Mouse (Mus musculus) CH12.LX (cell line): Measurements from ENCODE around the gene Slc4a4. TPM values are rescaled to one million over a fixed set of nuclear protein-coding genes. Genes with fewer than 3 reads are reported as not detected.

Experiments used
- DNase-seq: peaks from one replicate; pipeline ENCODE4 v3.0.0-alpha.2; 2013; ENCODE audit errors: extremely low read depth
- H3K27ac ChIP-seq: 2 replicates; pipeline ENCODE4 v1.5.1; 2012; ENCODE audit warnings: low read depth, mild to moderate bottlenecking, control low read depth, moderate library complexity; ENCODE audit not compliant: insufficient read depth
- H3K27me3 ChIP-seq: replicated peaks from 2 replicates; pipeline ENCODE3; 2012; ENCODE audit warnings: inconsistent platforms
- H3K36me3 ChIP-seq, 2 experiments: replicated peaks in 1 of 2; 2 replicates each; pipeline versions ENCODE3 to v1.6.1; 2012; ENCODE audit warnings: inconsistent platforms in 1 of 2, low read length in 1 of 2, mild to moderate bottlenecking in 1 of 2, mixed read lengths in 1 of 2, moderate library complexity in 1 of 2; ENCODE audit not compliant: control insufficient read depth in 1 of 2, insufficient read depth in 1 of 2
- H3K4me1 ChIP-seq, 2 experiments: 2 replicates each; pipeline ENCODE4 v1.6.1; 2012; ENCODE audit warnings: inconsistent platforms in 1 of 2, moderate library complexity in 1 of 2; ENCODE audit not compliant: insufficient read depth in 2 of 2, control insufficient read depth in 1 of 2
- H3K4me2 ChIP-seq: 2 replicates; pipeline ENCODE4 v1.6.1; 2012; ENCODE audit warnings: low read depth, mild to moderate bottlenecking, control low read depth; ENCODE audit not compliant: poor library complexity, insufficient read depth, severe bottlenecking
- H3K4me3 ChIP-seq, 3 experiments: fragments of 150-350 bp in 1 of 3; sonication (generic) in 1 of 3; replicated peaks in 1 of 3; 2 replicates each; pipeline versions ENCODE3 to v1.5.1; 2011 to 2012; ENCODE audit warnings: low read depth in 2 of 3, low read length in 2 of 3, mild to moderate bottlenecking in 2 of 3, moderate library complexity in 2 of 3, control low read depth in 1 of 3, improper control_type of control experiment in 1 of 3, inconsistent platforms in 1 of 3, mixed read lengths in 1 of 3; ENCODE audit not compliant: poor library complexity in 1 of 3
- H3K79me2 ChIP-seq: replicated peaks from 2 replicates; pipeline ENCODE4 v1.6.1; 2012; ENCODE audit warnings: mild to moderate bottlenecking, moderate library complexity; ENCODE audit not compliant: control insufficient read depth, poor library complexity, insufficient read depth, severe bottlenecking; ENCODE audit errors: extremely low read depth
- H3K9ac ChIP-seq: 2 replicates; pipeline ENCODE4 v1.6.1; 2012; ENCODE audit warnings: low read depth, mild to moderate bottlenecking, control low read depth, moderate library complexity; ENCODE audit not compliant: insufficient read depth
- H3K9me3 ChIP-seq: replicated peaks from 2 replicates; pipeline ENCODE3; 2012; ENCODE audit warnings: low read length, inconsistent platforms, mixed read lengths
- BHLHE40 ChIP-seq: IDR thresholded peaks from 2 replicates; pipeline ENCODE4 v1.6.1; 2011; ENCODE audit warnings: mild to moderate bottlenecking, low read depth, low read length, improper control_type of control experiment
- CTCF ChIP-seq, 2 experiments: IDR thresholded peaks in 1 of 2; conservative IDR thresholded peaks in 1 of 2; 2 replicates each; pipeline ENCODE4 v1.5.1; 2011 to 2012; ENCODE audit warnings: low read depth in 2 of 2, low read length in 2 of 2, improper control_type of control experiment in 1 of 2, inconsistent platforms in 1 of 2, mild to moderate bottlenecking in 1 of 2, moderate library complexity in 1 of 2
- E2F4 ChIP-seq: IDR thresholded peaks from 2 replicates; pipeline ENCODE4 v1.6.1; 2011; ENCODE audit warnings: low read depth, low read length, improper control_type of control experiment; ENCODE audit not compliant: insufficient replicate concordance
- EP300 ChIP-seq: IDR thresholded peaks from 2 replicates; pipeline ENCODE4 v1.6.1; 2011; ENCODE audit warnings: low read length, improper control_type of control experiment
- ETS1 ChIP-seq: conservative IDR thresholded peaks from 2 replicates; pipeline ENCODE4 v1.6.1; 2012; ENCODE audit warnings: low read depth, mild to moderate bottlenecking, inconsistent platforms, low read length, improper control_type of control experiment, moderate library complexity
- GABPA ChIP-seq: IDR thresholded peaks from 2 replicates; pipeline ENCODE4 v1.6.1; 2012; ENCODE audit warnings: low read depth, low read length, improper control_type of control experiment, inconsistent platforms; ENCODE audit not compliant: insufficient replicate concordance
- HCFC1 ChIP-seq: IDR thresholded peaks from 2 replicates; pipeline ENCODE4 v1.6.1; 2012; ENCODE audit warnings: low read depth, mild to moderate bottlenecking, inconsistent platforms, low read length, improper control_type of control experiment
- MAZ ChIP-seq: IDR thresholded peaks from 2 replicates; pipeline ENCODE4 v1.6.1; 2012; ENCODE audit warnings: low read depth, mild to moderate bottlenecking, inconsistent platforms, low read length, improper control_type of control experiment, moderate library complexity
- MXI1 ChIP-seq: IDR thresholded peaks from 2 replicates; pipeline ENCODE4 v1.6.1; 2011; ENCODE audit warnings: mild to moderate bottlenecking, low read depth, low read length, improper control_type of control experiment
- MYC ChIP-seq: IDR thresholded peaks from 2 replicates; pipeline ENCODE4 v1.6.1; 2011; ENCODE audit warnings: low read depth, mild to moderate bottlenecking, improper control_type of control experiment, low read length
- NELFE ChIP-seq: IDR thresholded peaks from 2 replicates; pipeline ENCODE4 v1.6.1; 2011; ENCODE audit warnings: low read depth, low read length, improper control_type of control experiment
- PAX5 ChIP-seq: IDR thresholded peaks from 2 replicates; pipeline ENCODE4 v1.6.1; 2012; ENCODE audit warnings: low read length, inconsistent platforms, mixed read lengths
- POLR2A ChIP-seq: IDR thresholded peaks from 2 replicates; pipeline ENCODE4 v1.6.1; 2011; ENCODE audit warnings: low read depth, mild to moderate bottlenecking, improper control_type of control experiment, low read length
- RAD21 ChIP-seq: IDR thresholded peaks from 2 replicates; pipeline ENCODE4 v1.6.1; 2011; ENCODE audit warnings: low read depth, mild to moderate bottlenecking, low read length, improper control_type of control experiment, moderate library complexity
- RCOR1 ChIP-seq: conservative IDR thresholded peaks from 2 replicates; pipeline ENCODE4 v1.6.1; 2012; ENCODE audit warnings: low read depth, mild to moderate bottlenecking, inconsistent platforms, low read length, improper control_type of control experiment
- SIN3A ChIP-seq: IDR thresholded peaks from 2 replicates; pipeline ENCODE4 v1.6.1; 2012; ENCODE audit warnings: low read length, improper control_type of control experiment, inconsistent platforms
- SMC3 ChIP-seq: IDR thresholded peaks from 2 replicates; pipeline ENCODE4 v1.6.1; 2011; ENCODE audit warnings: low read depth, low read length, improper control_type of control experiment
- TBP ChIP-seq: conservative IDR thresholded peaks from 2 replicates; pipeline ENCODE4 v1.6.1; 2011; ENCODE audit warnings: low read depth, low read length, improper control_type of control experiment
- TCF12 ChIP-seq: IDR thresholded peaks from 2 replicates; pipeline ENCODE4 v1.6.1; 2014; ENCODE audit warnings: low read depth, mild to moderate bottlenecking, inconsistent platforms, low read length, improper control_type of control experiment
- UBTF ChIP-seq: IDR thresholded peaks from 2 replicates; pipeline ENCODE4 v1.6.1; 2012; ENCODE audit warnings: low read depth, mild to moderate bottlenecking, inconsistent platforms, low read length, improper control_type of control experiment, moderate library complexity
- USF2 ChIP-seq: conservative IDR thresholded peaks from 2 replicates; pipeline ENCODE4 v1.6.1; 2011; ENCODE audit warnings: low read depth, low read length, improper control_type of control experiment
- ZKSCAN1 ChIP-seq: IDR thresholded peaks from 2 replicates; pipeline ENCODE4 v1.6.1; 2012; ENCODE audit warnings: low read depth, inconsistent platforms, low read length, improper control_type of control experiment, borderline replicate concordance
- ZMIZ1 ChIP-seq: IDR thresholded peaks from 2 replicates; pipeline ENCODE4 v1.6.1; 2012; ENCODE audit warnings: low read depth, mild to moderate bottlenecking, inconsistent platforms, low read length, improper control_type of control experiment
- ZNF384 ChIP-seq: IDR thresholded peaks from 2 replicates; pipeline ENCODE4 v1.6.1; 2012; ENCODE audit warnings: low read depth, low read length, improper control_type of control experiment, inconsistent platforms
- dilution Hi-C: fragments of 300-500 bp; cut with MboI; formaldehyde crosslinking; loops from 2 replicates; pipeline ENCODE4 v1.14.3; 2020; ENCODE audit warnings: low sequenced_read_pairs; ENCODE audit not compliant: extremely low pct_unique_long_range_greater_than_20kb, extremely low pct_ligation_motif_present
- in situ Hi-C: fragments of 300-500 bp; cut with MboI; formaldehyde crosslinking; loops from 3 replicates; pipeline ENCODE4 v1.14.3; 2019; ENCODE audit warnings: low sequenced_read_pairs, low pct_ligation_motif_present, low pct_unique_long_range_greater_than_20kb, mixed read lengths
- polyA plus RNA-seq: library from polyadenylated mRNA; unstranded; fragments of >175 nt; gene quantifications from 2 replicates; pipeline ENCODE4 v1.2.1, GENCODE M21; 2012; ENCODE audit warnings: low read depth; ENCODE audit not compliant: insufficient read length
- total RNA-seq, 2 experiments: library from RNA; depleted of rRNA; stranded (reverse); fragments of 300-350 nt in 1 of 2; fragments of >200 nt in 1 of 2; gene quantifications; 2 replicates each; pipeline ENCODE4 v1.2.3; 2012 to 2014

Gene Slc4a4
- total and polyA plus RNA-seq, 3 experiments = not detected

GRCm38 (mm10) chr5:88885503-88885902, 1.1 kb upstream of the Slc4a4 start:
- H3K27me3 ChIP-seq = no peaks in the 10 kb centered on the region
- H3K36me3 ChIP-seq = no peaks in the 10 kb centered on the region
- no peak overlapping the region for H3K9ac ChIP-seq
- H3K4me2 ChIP-seq = no peak overlapping the region
- no peak overlapping the region for H3K27ac ChIP-seq
- H3K79me2 ChIP-seq = no peaks in the 10 kb centered on the region
- H3K4me1 ChIP-seq = peaks cover 0 to 5% of the 10 kb centered on the region in 2 experiments; a peak in 1 of 4 replicates
- no peak for TF ChIP-seq ZNF384
- TF ChIP-seq MAZ = no peak
- TF ChIP-seq TCF12 = no peak
- TF ChIP-seq CTCF (conservative IDR thresholded peaks at IDR 0.05 in 1 of 2, IDR thresholded peaks at IDR 0.05 in 1 of 2; ENCODE audit: low read depth in 2 of 2, low read length in 2 of 2) = no peak
- TF ChIP-seq ETS1 = no peak
- no peak for TF ChIP-seq ZKSCAN1
- TF ChIP-seq TBP = no peak
- TF ChIP-seq MYC = no peak
- TF ChIP-seq NELFE = no peak
- no peak overlapping the region for H3K4me3 ChIP-seq
- peaks cover 8% of the 10 kb centered on the region for H3K9me3 ChIP-seq
- in situ Hi-C loops = no loop called here
- no peak for DNase-seq
- dilution Hi-C loops = no loop called here

GRCm38 (mm10) chr5:88885944-88886343, 674 bp upstream of the Slc4a4 start:
- DNase-seq = no peak
- Histone ChIP-seq H3K9me3 (peaks cover 8% of the 10 kb centered on the region), H3K9ac (no peak overlapping the region), H3K4me2 (no peak overlapping the region), H3K4me1 (peaks cover 0 to 5% of the 10 kb centered on the region in 2 experiments; a peak in 1 of 4 replicates), H3K4me3 (no peak overlapping the region), H3K27me3 (no peaks in the 10 kb centered on the region), H3K79me2 (no peaks in the 10 kb centered on the region), H3K36me3 (no peaks in the 10 kb centered on the region), H3K27ac (no peak overlapping the region)
- TF ChIP-seq RCOR1 (no peak), GABPA (no peak), MXI1 (no peak), UBTF (no peak), SMC3 (no peak), RAD21 (no peak), USF2 (no peak), SIN3A (no peak), POLR2A (no peak), CTCF (conservative IDR thresholded peaks at IDR 0.05 in 1 of 2, IDR thresholded peaks at IDR 0.05 in 1 of 2; ENCODE audit: low read depth in 2 of 2, low read length in 2 of 2) (no peak), ZMIZ1 (no peak), HCFC1 (no peak), EP300 (no peak), ZKSCAN1 (no peak), BHLHE40 (no peak), PAX5 (no peak), E2F4 (no peak)
- dilution Hi-C loops = no loop called here
- in situ Hi-C loops = no loop called here
